Mouse (Mus musculus): ENCODE measurements around the gene Ip6k2. TPM values are rescaled to one million over a fixed set of nuclear protein-coding genes. Genes with fewer than 3 reads are reported as not detected.

Ip6k2 gene
- 35.1 TPM for polyA plus RNA-seq (2014; fragmentation: Illumina TruSeq; extraction: RNeasy Lipid Tissue Mini Kit (QIAGEN cat#74804); ENCODE audit: insufficient read depth, low read depth, low replicate concordance)

GRCm38 (mm10) chr9:108783548-108784463, at the start of gene Ip6k2:
Gene Ip6k2 (plus strand): TSS chr9:108783796.

GRCm38 (mm10) chr9:108808163-108808665, 24.6 kb downstream of the Ip6k2 start, which contains the start of gene Nckipsd:
Gene Nckipsd (plus strand): TSS chr9:108808368.

GRCm38 (mm10) chr9:108825820-108826699, 42.5 kb downstream of the Ip6k2 start, which contains the start of gene Celsr3:
Gene Celsr3 (plus strand): TSS chr9:108826320.

GRCm38 (mm10) chr9:108852976-108853375, 69.4 kb downstream of the Ip6k2 start, which contains the start of gene Slc26a6:
Gene Slc26a6 (plus strand): TSS chr9:108853283.

Other genes with a start within 250 kb of the Ip6k2 start
- 53.0 TPM for gene Impdh2, start 223.5 kb upstream of the Ip6k2 start, polyA plus RNA-seq (2014; fragmentation: Illumina TruSeq; extraction: RNeasy Lipid Tissue Mini Kit (QIAGEN cat#74804); ENCODE audit: insufficient read depth, low read depth, low replicate concordance)
- 37.0 TPM for gene Ndufaf3, start 216.4 kb upstream of the Ip6k2 start, polyA plus RNA-seq (2014; fragmentation: Illumina TruSeq; extraction: RNeasy Lipid Tissue Mini Kit (QIAGEN cat#74804); ENCODE audit: insufficient read depth, low read depth, low replicate concordance)
- 52.3 TPM for gene Dalrd3, start 213.9 kb upstream of the Ip6k2 start, polyA plus RNA-seq (2014; fragmentation: Illumina TruSeq; extraction: RNeasy Lipid Tissue Mini Kit (QIAGEN cat#74804); ENCODE audit: insufficient read depth, low read depth, low replicate concordance)
- gene Wdr6, start 205.1 kb upstream of the Ip6k2 start, polyA plus RNA-seq (2014; fragmentation: Illumina TruSeq; extraction: RNeasy Lipid Tissue Mini Kit (QIAGEN cat#74804); ENCODE audit: insufficient read depth, low read depth, low replicate concordance) = 23.5 TPM
- gene P4htm, start 186.1 kb upstream of the Ip6k2 start, polyA plus RNA-seq (2014; fragmentation: Illumina TruSeq; extraction: RNeasy Lipid Tissue Mini Kit (QIAGEN cat#74804); ENCODE audit: insufficient read depth, low read depth, low replicate concordance) = 7.7 TPM
- 14.2 TPM for gene Arih2, start 134.4 kb upstream of the Ip6k2 start, polyA plus RNA-seq (2014; fragmentation: Illumina TruSeq; extraction: RNeasy Lipid Tissue Mini Kit (QIAGEN cat#74804); ENCODE audit: insufficient read depth, low read depth, low replicate concordance)
- gene Slc25a20, start 121.7 kb upstream of the Ip6k2 start, polyA plus RNA-seq (2014; fragmentation: Illumina TruSeq; extraction: RNeasy Lipid Tissue Mini Kit (QIAGEN cat#74804); ENCODE audit: insufficient read depth, low read depth, low replicate concordance) = 33.7 TPM
- gene Prkar2a, start 94.5 kb upstream of the Ip6k2 start, polyA plus RNA-seq (2014; fragmentation: Illumina TruSeq; extraction: RNeasy Lipid Tissue Mini Kit (QIAGEN cat#74804); ENCODE audit: insufficient read depth, low read depth, low replicate concordance) = 19.3 TPM
- gene Nckipsd, start 24.6 kb downstream of the Ip6k2 start, polyA plus RNA-seq (2014; fragmentation: Illumina TruSeq; extraction: RNeasy Lipid Tissue Mini Kit (QIAGEN cat#74804); ENCODE audit: insufficient read depth, low read depth, low replicate concordance) = 6.5 TPM
- 0.03 TPM for gene Celsr3, start 42.5 kb downstream of the Ip6k2 start, polyA plus RNA-seq (2014; fragmentation: Illumina TruSeq; extraction: RNeasy Lipid Tissue Mini Kit (QIAGEN cat#74804); ENCODE audit: insufficient read depth, low read depth, low replicate concordance)
- 7.2 TPM for gene Slc26a6, start 69.5 kb downstream of the Ip6k2 start, polyA plus RNA-seq (2014; fragmentation: Illumina TruSeq; extraction: RNeasy Lipid Tissue Mini Kit (QIAGEN cat#74804); ENCODE audit: insufficient read depth, low read depth, low replicate concordance)
- gene Tmem89, start 130.8 kb downstream of the Ip6k2 start, polyA plus RNA-seq (2014; fragmentation: Illumina TruSeq; extraction: RNeasy Lipid Tissue Mini Kit (QIAGEN cat#74804); ENCODE audit: insufficient read depth, low read depth, low replicate concordance) = not detected
- 127 TPM for gene Uqcrc1, start 152.8 kb downstream of the Ip6k2 start, polyA plus RNA-seq (2014; fragmentation: Illumina TruSeq; extraction: RNeasy Lipid Tissue Mini Kit (QIAGEN cat#74804); ENCODE audit: insufficient read depth, low read depth, low replicate concordance)
- gene Col7a1, start 169.8 kb downstream of the Ip6k2 start, polyA plus RNA-seq (2014; fragmentation: Illumina TruSeq; extraction: RNeasy Lipid Tissue Mini Kit (QIAGEN cat#74804); ENCODE audit: insufficient read depth, low read depth, low replicate concordance) = 3.0 TPM
- gene Ucn2, start 202.2 kb downstream of the Ip6k2 start, polyA plus RNA-seq (2014; fragmentation: Illumina TruSeq; extraction: RNeasy Lipid Tissue Mini Kit (QIAGEN cat#74804); ENCODE audit: insufficient read depth, low read depth, low replicate concordance) = 0.21 TPM
- 19.0 TPM for gene Pfkfb4, start 208.0 kb downstream of the Ip6k2 start, polyA plus RNA-seq (2014; fragmentation: Illumina TruSeq; extraction: RNeasy Lipid Tissue Mini Kit (QIAGEN cat#74804); ENCODE audit: insufficient read depth, low read depth, low replicate concordance)

All from lung, adult 10 weeks (tissue).